Mouse (Mus musculus) neural tube, embryonic 13.5 days (tissue): ENCODE data around the gene Fgf2. TPM values are rescaled to one million over a fixed set of nuclear protein-coding genes. Genes with fewer than 3 reads are reported as not detected.

ENCODE experiments used
- ATAC-seq: fragments of 200-750 bp; cut with Nextera tagmentation; 2 replicates; pipeline ENCODE4 v1.8.0; 2017; ENCODE audit warnings: low read depth, mild to moderate bottlenecking, moderate TSS enrichment, moderate library complexity
- H3K27ac ChIP-seq: fragments of 300-500 bp; sonication (generic); replicated peaks from 2 replicates; pipeline ENCODE4 v1.5.1; 2015; ENCODE audit warnings: moderate library complexity, mild to moderate bottlenecking, inconsistent platforms
- H3K27me3 ChIP-seq: fragments of 300-500 bp; sonication (generic); 2 replicates; pipeline ENCODE4 v1.6.1; 2015; ENCODE audit warnings: mild to moderate bottlenecking, inconsistent platforms
- H3K36me3 ChIP-seq: fragments of 300-500 bp; sonication (generic); 2 replicates; pipeline ENCODE4 v1.6.1; 2015; ENCODE audit warnings: mild to moderate bottlenecking, inconsistent platforms
- H3K4me1 ChIP-seq: fragments of 300-500 bp; sonication (generic); replicated peaks from 2 replicates; pipeline ENCODE4 v1.6.1; 2015; ENCODE audit warnings: inconsistent platforms
- H3K4me2 ChIP-seq: fragments of 300-500 bp; sonication (generic); 2 replicates; pipeline ENCODE4 v1.6.1; 2015; ENCODE audit warnings: inconsistent platforms, mild to moderate bottlenecking, moderate library complexity
- H3K4me3 ChIP-seq: fragments of 300-500 bp; sonication (generic); 2 replicates; pipeline ENCODE4 v1.5.1; 2015; ENCODE audit warnings: mild to moderate bottlenecking, inconsistent platforms
- H3K9ac ChIP-seq: fragments of 300-500 bp; sonication (generic); 2 replicates; pipeline ENCODE4 v1.6.1; 2015; ENCODE audit warnings: moderate library complexity, mild to moderate bottlenecking, inconsistent platforms
- H3K9me3 ChIP-seq: fragments of 300-500 bp; sonication (generic); 2 replicates; pipeline ENCODE4 v1.6.1; 2016; ENCODE audit warnings: inconsistent platforms
- WGBS: fragments of 180-500 bp; shearing (Covaris S2); methylation state at CpG from one replicate; pipeline ENCODE4 v1.1.7; 2015; 5-methylcytosine and 5-hydroxymethylcytosine counted together
- polyA plus RNA-seq: library from polyadenylated mRNA; unstranded; fragments of >200 nt; fragmentation: Nextera tagmentation; extraction: Ambion mirVana; gene quantifications from 2 replicates; pipeline ENCODE4 v1.2.1, GENCODE M21; 2015

Gene Fgf2
- polyA plus RNA-seq, 1 experiment from 2014 or later = 0.88 TPM

DNA sequence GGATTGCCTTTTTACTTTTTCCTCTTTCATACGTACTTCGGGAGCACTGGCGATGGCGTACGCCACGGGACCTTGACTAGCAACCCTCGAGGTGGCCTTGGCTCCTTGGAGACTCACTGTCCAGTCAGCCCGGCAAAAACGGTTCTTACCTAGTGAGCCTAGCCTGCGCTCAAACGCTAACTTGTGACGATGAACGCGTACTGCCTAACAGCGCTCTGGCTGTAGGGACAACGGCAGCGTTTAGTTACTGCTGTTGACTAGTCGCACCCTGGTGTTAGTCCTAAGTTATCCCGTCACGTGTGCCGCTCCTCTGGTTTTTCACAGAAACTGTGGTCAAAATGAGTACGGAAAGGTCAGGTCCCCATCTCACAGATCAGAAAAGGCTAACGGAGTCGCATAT lies 72.5 kb downstream of the Fgf2 start:
- H3K36me3 ChIP-seq = peaks cover 9% of the 10 kb centered on the region
- ATAC-seq = no peak
- H3K27ac ChIP-seq = peak overlapping the region; percentile 89
- H3K4me3 ChIP-seq = peak overlapping the region; percentile 76
- H3K9me3 ChIP-seq = no peaks in the 10 kb centered on the region
- H3K4me2 ChIP-seq = peak overlapping the region; percentile 98
- H3K9ac ChIP-seq = peak overlapping the region; percentile 79
- WGBS = 0% methylated on average over 24 of the region's 24 CpGs
- H3K4me1 ChIP-seq = peaks cover 24% of the 10 kb centered on the region
- no peaks in the 10 kb centered on the region for H3K27me3 ChIP-seq

DNA sequence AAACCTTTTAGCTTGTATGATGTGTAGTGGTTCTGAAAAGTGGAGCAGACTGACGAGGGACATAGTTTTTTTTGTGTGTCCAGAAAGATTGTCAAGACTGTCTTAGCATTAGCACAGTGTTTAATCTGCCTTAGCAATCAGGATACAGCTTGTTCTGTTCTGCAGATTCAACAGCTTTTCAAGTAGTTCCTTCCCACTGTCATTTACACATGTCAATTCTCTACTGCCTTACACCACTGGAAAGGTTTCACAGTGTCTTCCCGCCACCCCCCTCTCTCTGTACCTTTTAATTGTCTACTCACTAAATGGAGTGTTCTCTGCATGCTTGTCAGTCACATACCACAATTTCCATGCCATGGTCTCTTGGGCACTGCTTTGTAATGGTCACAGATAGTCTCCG lies 73.0 kb downstream of the Fgf2 start:
- H3K36me3 ChIP-seq = peaks cover 12% of the 10 kb centered on the region
- H3K27me3 ChIP-seq = no peaks in the 10 kb centered on the region
- H3K27ac ChIP-seq = no peak overlapping the region
- WGBS = 14% methylated on average over 3 of the region's 3 CpGs
- H3K9ac ChIP-seq = peak overlapping the region; percentile 79
- H3K9me3 ChIP-seq = no peaks in the 10 kb centered on the region
- peaks cover 24% of the 10 kb centered on the region for H3K4me1 ChIP-seq
- H3K4me2 ChIP-seq = peak overlapping the region; percentile 98
- ATAC-seq = no peak
- H3K4me3 ChIP-seq = peak overlapping the region; percentile 76

- Histone ChIP-seq H3K27ac (no peak overlapping the region), H3K36me3 (peaks cover 31% of the 10 kb centered on the region), H3K4me2 (no peak overlapping the region)
These were observed 77.9 kb downstream of the Fgf2 start for GRCm38 (mm10) chr3:37426069-37426468.

GRCm38 (mm10) chr3:37430359-37430758 lies 82.2 kb downstream of the Fgf2 start:
- H3K27ac ChIP-seq = no peak overlapping the region
- H3K9ac ChIP-seq = no peak overlapping the region
- ATAC-seq = no peak
- no peak overlapping the region for H3K4me3 ChIP-seq
- H3K4me2 ChIP-seq = no peak overlapping the region
- no peaks in the 10 kb centered on the region for H3K27me3 ChIP-seq
- peaks cover 39% of the 10 kb centered on the region for H3K36me3 ChIP-seq
- H3K9me3 ChIP-seq = no peaks in the 10 kb centered on the region
- H3K4me1 ChIP-seq = no peaks in the 10 kb centered on the region

More at GRCm38 (mm10) chr3:37426069-37426468, 77.9 kb downstream of the Fgf2 start:
- ATAC-seq = no peak
- no peaks in the 10 kb centered on the region for H3K27me3 ChIP-seq
- WGBS = 96% methylated on average over 3 of the region's 3 CpGs
- no peak overlapping the region for H3K4me3 ChIP-seq
- H3K4me1 ChIP-seq = peaks cover 10% of the 10 kb centered on the region
- H3K9me3 ChIP-seq = no peaks in the 10 kb centered on the region
- no peak overlapping the region for H3K9ac ChIP-seq

DNA sequence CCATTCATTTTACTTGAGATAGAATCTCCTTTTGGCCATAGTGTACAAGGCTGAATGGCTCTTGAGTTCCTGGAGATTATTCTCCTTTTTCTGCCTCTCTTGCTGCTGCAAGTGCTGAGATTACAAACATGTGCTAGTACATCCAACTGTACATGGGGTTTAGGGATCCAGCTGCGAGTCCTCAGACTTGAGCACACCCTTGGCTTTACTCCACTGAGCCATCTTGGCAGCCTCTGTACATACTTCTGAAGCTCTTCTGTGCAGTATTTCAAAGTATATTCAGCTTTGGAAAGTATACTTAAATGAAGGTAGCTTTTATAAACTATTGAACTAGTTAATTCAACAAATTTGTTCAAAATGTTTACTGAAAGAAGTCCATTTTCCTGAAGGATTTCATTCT lies 91.6 kb downstream of the Fgf2 start:
- H3K4me1 ChIP-seq = no peaks in the 10 kb centered on the region
- H3K4me3 ChIP-seq = no peak overlapping the region
- H3K9ac ChIP-seq = no peak overlapping the region
- no peaks in the 10 kb centered on the region for H3K27me3 ChIP-seq
- H3K4me2 ChIP-seq = no peak overlapping the region
- H3K36me3 ChIP-seq = peaks cover 35% of the 10 kb centered on the region
- ATAC-seq = no peak
- H3K27ac ChIP-seq = no peak overlapping the region
- H3K9me3 ChIP-seq = no peaks in the 10 kb centered on the region
- WGBS = 100% methylated on average over 1 of the region's 1 CpGs

DNA sequence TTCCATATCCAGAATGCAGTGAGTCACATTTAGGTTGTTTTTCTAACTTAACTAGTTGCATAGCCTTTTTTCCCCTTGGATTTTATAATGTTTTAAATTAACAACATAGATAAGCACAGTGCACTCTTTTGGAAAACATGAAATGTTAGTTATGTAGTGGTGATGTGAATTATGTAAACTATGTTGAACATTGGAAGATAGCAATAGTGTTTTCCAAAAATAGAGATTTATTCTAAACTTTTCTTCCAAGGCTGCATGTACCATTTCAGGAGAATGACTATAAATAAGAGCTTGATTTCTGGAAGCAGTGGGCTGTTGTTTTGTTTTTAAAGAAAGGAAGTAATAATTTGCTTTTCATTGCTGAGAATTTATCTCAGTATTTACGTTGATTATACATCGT lies 95.3 kb downstream of the Fgf2 start:
- no peaks in the 10 kb centered on the region for H3K27me3 ChIP-seq
- 92% methylated on average over 2 of the region's 2 CpGs for WGBS
- peaks cover 16% of the 10 kb centered on the region for H3K36me3 ChIP-seq
- H3K4me2 ChIP-seq = no peak overlapping the region
- no peaks in the 10 kb centered on the region for H3K9me3 ChIP-seq
- H3K27ac ChIP-seq = no peak overlapping the region
- no peaks in the 10 kb centered on the region for H3K4me1 ChIP-seq
- H3K4me3 ChIP-seq = no peak overlapping the region
- no peak overlapping the region for H3K9ac ChIP-seq
- no peak for ATAC-seq

DNA sequence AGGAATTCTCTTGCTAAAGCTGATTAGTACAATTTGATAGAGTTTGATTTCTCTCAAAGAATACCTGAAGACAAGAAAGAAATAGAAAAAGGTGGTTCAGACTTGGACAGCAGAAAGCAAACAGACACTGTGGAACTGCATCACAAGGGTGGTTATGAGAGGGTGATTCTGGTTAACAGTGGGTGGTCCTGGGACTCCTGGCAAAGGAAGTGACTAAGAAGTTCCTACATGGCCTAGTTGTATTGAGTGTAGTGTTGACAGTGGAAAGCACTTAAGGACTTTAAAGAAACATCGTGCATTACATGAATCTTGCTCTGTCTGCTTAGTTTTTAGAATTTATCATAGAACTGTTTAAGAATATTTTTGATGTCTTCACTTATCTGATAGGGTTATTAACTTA lies 107.8 kb downstream of the Fgf2 start:
- H3K9me3 ChIP-seq = no peaks in the 10 kb centered on the region
- no peaks in the 10 kb centered on the region for H3K27me3 ChIP-seq
- 0 out of 2 replicates have a peak, but pooled peaks cover 3% of the 10 kb centered on the region for H3K36me3 ChIP-seq
- H3K4me3 ChIP-seq = no peak overlapping the region
- ATAC-seq = no peak
- H3K27ac ChIP-seq = no peak overlapping the region
- no peak overlapping the region for H3K4me2 ChIP-seq
- no peaks in the 10 kb centered on the region for H3K4me1 ChIP-seq
- H3K9ac ChIP-seq = no peak overlapping the region
- 95% methylated on average over 1 of the region's 1 CpGs for WGBS

Other genes with a start within 250 kb of the Fgf2 start
- 0.42 and 0.74 TPM in 2 replicates for gene Il2, start 222.4 kb upstream of the Fgf2 start, polyA plus RNA-seq
- gene Il21, start 115.7 kb upstream of the Fgf2 start, polyA plus RNA-seq = not detected in 2 replicates
- 4.1 and 4.3 TPM in 2 replicates for gene Bbs12, start 35.8 kb upstream of the Fgf2 start, polyA plus RNA-seq
- 3.1 and 3.3 TPM in 2 replicates for gene Cetn4, start 35.6 kb upstream of the Fgf2 start, polyA plus RNA-seq
- 32.6 and 35.7 TPM in 2 replicates for gene Spata5, start 71.5 kb downstream of the Fgf2 start, polyA plus RNA-seq
- 6.4 and 8.9 TPM in 2 replicates for gene Nudt6, start 71.9 kb downstream of the Fgf2 start, polyA plus RNA-seq